Mouse (Mus musculus) naive thymus-derived CD4-positive, alpha-beta T cell, adult 2 months (primary cell): ENCODE results near the gene Prr14.
"Not testable (repeated sequence)": the region's sequence is repeated elsewhere in the genome, so short reads cannot be mapped to it uniquely, and the experiment has no call there.

Experiments used
- DNase-seq: peaks from one replicate; pipeline ENCODE4 v3.0.0-alpha.2; 2011; ENCODE audit warnings: low read depth

Gene Prr14

DNA sequence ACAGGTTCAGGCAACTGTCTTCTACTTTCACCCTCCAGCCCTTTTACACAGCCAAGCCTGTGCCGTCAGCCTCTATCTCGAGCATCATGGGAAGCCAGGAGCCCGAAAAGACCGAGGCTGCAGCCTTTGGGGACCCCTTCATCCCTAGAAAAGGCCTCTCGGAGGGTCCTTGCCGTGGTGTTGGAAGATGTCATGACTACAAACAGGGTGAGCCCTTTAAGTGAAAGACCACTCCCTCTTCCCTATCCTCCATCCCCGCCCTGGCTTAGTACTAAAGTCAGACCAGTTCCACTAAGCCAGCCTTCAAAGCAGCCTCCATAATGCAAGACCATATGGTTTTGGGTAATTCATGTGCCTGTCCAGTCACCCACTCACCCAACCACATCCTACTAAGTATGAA lies 12.6 kb downstream of the Prr14 start:
- DNase-seq = no peak

DNA sequence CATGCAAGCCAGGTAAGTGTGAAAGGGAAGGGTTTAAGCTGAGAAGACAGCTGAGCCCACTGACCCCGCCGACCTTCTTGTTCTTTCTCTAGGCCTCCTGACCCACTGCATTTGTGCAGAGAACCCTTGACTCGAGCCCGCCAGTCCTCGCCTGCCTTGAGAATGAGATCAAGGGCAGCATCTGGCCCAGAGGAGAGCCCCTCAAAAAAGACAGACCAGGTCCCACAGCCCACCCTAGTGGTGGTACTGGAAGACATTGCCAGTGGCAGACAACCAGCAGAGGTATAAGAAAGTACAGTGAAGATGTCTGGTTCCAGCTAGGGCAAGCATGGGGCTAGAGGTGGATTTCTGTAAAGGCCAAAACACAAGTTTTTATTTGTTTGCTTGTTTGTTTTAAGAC lies 14.3 kb downstream of the Prr14 start:
- DNase-seq = no peak

DNA sequence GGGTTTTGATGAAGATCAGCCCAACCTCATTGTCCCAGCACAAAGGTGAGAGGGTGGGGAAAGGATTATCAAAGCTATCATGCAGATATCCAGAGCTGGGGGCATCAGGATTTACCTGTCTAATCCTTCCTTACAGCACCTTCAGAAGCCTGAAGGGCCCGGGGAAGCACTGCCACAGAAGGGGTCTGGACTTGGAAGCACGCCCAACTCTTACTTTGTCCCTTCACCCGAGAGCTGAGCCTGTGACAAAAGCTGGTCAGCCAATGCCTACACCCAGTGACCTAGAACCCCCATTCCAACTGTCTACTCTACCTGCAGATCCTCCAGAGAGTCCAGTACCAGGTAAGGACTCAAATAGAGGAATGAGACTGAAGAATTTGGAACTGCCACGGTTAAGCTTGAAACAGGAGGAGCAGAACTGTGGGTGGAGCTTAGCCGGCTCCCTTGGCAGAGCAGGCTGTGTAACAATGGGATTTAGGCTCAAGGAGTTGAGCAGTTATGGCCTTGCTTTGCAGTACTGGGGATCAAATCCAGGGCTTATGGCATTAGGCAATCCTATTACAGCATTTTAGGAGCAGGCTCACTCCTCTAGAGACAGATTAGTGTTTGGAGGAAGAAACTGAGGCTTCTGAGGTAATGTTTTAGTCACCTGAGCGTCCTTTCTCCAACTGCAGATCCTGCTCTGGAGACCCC lies 15.1 kb downstream of the Prr14 start:
- DNase-seq = no peak

DNA sequence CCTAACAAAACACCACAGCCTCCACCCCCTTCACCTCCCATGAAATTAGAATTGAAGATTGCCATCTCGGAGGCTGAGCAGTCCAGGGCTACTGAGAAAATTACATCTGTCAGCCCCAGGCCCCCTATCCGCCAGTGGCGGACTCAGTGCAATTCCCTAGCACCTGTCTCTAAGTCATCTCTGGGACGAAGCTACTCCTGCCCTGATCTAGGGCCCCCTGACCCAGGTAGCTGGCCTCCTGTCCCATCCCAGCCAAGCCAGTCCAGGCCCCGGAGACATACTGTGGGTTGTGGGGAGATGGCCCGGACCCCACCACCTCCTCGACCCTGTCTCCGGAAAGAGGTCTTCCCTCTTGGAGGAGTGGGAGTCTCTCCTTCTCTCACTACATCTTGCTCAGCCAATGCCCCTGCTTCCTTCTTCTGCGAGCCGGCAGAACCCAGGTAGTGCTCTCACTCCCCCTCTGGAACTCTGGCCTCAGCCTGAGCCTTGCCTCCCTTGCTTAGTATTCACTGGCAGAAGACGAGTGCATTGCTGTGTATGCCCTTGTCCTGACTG lies 15.9 kb downstream of the Prr14 start:
- no peak for DNase-seq

DNA sequence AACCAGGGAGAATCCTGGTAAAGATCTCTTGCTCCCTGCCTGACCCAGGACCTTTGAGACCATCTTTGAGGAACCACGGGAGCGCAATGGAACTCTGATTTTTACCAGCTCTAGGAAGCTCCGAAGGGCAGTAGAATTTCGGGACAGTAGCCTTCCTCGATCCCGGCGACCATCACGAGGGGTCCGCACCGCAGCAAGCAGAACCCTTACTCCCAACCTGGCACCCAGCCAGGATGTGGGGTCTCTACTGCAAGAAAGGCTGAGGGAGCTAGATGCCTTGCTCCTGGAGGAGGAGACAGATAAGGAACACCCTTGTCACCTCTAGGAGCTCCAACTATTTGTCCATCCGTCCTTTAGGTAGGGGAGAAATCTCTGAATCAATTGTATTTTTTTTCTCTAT lies 16.9 kb downstream of the Prr14 start:
- DNase-seq = no peak

DNA sequence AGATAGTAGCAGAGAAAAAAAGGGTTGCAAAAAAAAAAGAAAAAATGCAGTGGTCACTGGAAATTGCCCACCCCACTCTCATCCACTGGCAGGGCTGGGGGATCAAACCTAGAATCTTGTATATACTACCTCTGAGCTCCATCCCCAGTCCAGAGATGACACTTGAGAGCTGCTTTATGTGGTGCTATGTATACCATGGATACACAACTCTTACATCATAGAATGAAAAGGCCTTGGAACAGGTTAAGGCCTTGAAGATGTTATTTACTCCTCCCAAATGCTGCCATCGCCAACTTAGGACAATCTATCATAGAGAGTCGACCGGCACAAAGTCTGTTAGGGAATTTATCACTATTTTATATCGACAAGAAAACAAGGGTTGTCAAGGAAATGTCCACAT lies 17.4 kb downstream of the Prr14 start:
- DNase-seq = no peak

DNA sequence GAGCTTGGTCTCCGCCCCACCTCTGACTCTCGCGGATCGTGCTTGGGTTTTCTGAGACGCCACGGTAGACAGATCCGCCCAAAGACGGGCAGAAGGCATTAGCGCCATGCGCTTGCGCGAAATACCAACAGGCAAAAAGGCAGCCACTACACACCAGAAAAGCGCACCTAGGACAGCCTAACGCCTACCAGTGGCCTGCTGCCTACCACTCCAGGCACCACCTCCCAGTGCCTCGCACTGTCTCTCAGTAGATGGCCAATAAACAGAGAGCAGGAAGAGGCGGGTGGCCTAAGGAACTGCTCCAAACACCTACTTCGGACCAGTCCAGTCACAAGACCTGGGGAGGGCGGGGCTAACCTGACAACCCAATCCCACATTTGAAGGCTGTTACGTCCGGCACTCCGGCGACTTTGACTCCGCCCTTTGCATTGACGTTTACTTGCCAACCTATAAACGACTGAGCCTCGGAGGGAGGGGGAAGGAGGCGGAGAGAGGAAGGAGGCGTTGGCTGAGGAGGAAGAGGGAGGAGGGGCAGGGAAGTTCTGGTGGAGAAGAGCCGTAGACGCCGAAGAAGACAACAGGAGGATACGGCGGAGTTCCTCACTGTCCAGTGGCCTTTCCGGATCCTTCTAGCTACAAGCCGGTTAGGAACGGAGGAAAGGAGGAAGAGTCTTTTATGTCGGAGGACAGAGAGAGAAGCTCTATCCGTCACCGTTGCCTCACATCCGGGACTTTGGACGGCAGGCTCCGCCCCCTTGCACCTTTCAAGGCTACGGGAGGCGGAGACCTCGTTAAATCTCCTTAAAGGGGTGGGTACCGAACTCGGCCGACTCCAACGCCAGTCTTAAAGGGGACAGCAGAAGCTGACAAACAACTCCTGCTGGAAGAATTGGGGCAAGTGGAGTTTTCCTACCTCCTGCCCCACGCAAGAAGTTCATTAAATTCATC lies 18.6 kb downstream of the Prr14 start:
- DNase-seq = peak; percentile 100

DNA sequence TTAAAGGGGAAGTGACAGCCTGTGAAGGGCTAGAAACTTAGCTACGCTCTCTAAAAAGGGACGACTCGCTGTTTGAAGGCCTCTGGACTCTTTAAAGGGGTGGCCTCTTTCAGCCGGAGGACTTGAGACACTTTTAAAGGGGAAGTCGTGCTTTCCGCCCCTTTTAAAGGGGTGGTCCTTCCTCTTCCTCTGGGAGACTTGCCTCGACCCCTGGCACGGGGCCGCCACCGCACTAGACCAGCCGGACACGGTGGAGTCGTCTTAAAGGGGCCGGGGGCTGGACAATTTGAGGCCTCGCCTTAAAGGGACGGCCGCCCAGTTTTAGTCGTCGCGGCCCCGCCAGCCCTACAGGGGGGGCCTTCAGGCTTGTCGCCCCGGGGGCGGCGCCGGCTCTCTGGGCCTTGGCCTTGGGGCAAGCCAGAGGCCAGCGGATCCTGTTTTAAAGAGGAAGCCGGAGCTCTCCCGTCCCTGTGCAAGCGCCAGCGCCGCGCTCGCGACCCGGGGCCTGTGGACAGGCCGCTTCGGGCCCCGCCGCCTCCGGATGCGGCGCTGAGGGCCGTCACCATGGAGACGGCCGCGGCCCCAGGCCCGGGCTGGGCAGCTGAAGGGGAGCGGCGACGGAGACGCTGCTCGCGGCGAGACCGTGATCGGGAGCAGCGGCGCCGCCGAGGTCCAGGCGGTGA lies 19.4 kb downstream of the Prr14 start, which contains the start of gene Fbrs:
TSS of gene Fbrs (plus strand) at position 565 of the 683 bp plus-strand sequence.
- no peak for DNase-seq

DNA sequence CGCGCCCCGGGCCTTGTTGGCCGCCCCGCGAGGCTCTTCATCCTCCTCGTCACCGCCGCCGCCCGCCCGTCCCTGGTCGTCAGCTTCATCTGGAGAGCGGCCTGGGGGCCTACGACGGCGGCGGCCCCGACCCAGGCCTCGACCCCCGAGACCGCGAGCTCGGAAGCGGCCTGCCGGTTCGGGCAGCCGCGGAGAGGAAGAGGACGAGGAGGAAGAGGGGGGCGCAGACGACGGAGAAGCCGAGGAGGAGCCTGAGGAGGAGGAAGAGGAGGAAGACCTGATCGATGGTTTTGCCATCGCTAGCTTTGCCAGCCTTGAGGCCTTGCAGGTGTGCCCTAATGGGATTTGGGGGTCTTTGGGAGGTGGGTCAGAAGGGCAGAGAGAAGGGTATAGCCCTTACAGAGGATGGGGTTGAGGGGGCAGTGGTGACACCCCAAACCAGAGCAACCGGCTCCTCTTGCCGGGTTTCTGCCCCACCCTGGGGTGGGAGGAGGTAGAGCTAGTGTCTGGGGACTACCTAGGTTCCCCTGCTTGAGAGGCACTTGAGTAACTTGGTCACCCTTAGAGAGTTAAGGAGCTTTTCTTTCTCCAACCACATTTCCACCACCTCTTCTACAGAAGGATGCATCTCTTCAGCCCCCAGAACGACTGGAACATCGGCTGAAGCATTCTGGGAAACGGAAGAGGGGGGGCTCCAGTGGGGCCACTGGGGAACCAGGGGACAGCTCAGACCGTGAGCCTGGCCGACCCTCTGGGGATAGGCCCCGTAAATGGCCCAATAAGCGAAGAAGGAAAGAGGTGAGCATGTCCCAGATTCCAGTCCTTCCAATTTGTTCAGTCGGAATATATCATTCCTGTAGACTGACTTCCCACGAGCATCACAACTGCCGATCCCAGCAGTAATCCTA lies 20.2 kb downstream of the Prr14 start:
- DNase-seq = no peak

DNA sequence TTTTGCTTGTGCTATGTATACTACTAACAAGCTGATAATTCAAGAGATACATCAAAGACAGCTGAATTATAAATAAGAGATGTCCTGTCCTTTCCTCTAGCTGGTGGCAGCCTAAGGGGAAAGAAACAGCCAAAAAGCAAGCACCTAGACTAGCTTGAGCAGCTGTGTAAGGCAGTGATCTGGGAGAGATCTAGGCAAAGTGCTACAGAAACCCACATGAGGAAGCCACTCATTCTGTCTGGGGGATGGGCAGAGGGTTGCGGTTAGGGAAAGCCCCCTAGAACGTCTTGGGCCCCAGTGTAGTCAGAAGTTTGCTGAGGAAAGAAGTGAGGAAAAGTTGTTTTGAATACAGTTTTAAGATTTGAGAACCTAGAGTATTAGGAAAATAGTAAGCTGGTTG lies 20.9 kb downstream of the Prr14 start:
- DNase-seq = peak; percentile 83

DNA sequence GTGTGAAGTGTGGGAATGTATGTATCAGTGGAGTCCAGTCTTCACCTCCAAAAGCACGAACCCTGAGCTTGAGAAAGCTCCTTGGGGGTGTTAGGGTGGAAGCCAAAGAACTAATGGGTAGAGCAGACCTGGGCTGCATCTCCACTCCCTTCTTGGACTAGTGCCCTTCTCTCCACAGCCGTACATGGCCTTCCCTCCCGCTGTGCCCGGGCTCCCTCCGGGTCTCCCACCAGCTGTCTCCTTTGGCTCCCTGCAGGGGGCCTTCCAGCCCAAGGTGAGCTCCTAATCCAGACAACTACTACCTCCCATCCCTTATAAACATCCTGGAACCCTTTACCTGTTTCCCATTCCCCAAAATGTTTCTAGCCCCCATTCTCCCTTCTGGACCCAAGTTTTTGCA lies 26.0 kb downstream of the Prr14 start:
- no peak for DNase-seq

DNA sequence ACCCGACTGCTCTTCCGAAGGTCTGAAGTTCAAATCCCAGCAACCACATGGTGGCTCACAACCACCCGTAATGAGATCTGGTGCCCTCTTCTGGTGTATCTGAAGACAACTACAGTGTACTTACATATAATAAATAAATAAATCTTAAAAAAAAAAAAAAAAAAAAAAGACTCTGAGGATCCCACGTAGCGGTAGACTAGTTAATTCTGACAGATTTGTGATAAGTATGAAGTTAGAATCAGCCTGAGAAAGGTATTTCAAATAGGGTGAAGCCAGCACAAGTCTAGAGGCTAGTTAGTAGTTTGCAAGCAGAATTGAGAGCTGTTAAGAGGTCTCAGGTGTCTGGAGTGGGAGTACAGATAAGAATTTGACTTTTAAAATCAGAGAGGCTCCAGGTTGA lies 29.0 kb downstream of the Prr14 start:
- not testable (repeated sequence) for DNase-seq

DNA sequence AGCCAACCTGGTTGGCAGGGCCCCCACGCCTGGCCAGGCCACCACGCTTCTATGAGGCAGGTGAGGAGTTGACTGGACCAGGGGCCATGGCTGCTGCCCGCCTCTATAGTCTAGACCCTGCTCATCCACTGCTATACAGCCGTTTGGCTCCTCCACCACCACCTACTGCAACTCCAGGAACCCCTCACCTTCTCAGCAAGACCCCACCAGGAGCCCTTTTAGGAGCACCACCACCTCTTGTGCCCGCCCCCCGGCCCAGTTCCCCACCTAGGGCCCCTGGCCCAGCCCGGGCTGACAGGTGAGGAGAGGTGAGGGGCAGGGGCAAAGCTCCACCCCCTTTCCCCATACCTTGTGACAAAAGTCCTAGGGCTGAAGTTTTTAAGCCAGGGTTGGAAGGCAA lies 30.6 kb downstream of the Prr14 start:
- no peak for DNase-seq

DNA sequence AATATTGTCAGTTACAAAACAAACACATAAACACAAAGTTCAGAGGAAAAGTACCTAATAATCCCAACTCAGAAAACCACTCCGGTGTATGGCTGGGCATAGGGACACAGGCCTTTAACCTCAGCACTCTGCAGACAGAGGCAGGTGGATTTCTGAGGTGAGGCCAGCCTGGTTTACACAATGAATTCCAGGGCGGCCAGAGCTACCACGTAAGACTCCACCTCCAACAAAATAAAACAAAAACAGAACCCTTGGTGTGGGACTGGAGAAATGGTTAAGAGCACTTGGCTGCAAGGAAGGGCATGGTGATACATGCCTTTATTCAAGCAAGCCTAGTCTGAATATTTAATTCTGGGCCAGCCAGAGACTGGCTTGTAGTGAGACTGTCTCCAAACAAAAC lies 32.4 kb downstream of the Prr14 start:
- no peak for DNase-seq

DNA sequence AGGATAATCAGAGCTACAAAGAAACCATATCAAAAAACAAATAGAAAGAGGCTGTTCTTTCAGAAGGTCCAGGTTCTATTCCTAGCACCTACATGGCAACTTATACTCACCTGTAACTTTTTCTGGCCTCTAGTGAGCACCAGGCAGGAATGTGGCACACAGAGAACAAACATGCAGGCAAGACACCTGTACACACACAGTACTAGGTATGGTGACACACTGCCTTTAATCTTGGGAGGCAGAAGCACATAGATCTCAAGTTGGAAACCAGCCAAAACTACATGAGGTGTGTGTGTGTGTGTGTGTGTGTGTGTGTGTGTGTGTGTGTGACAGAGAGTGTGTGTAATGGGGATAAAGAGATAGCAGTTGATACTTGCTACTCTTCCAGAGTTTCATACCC lies 35.2 kb downstream of the Prr14 start:
- DNase-seq = no peak

DNA sequence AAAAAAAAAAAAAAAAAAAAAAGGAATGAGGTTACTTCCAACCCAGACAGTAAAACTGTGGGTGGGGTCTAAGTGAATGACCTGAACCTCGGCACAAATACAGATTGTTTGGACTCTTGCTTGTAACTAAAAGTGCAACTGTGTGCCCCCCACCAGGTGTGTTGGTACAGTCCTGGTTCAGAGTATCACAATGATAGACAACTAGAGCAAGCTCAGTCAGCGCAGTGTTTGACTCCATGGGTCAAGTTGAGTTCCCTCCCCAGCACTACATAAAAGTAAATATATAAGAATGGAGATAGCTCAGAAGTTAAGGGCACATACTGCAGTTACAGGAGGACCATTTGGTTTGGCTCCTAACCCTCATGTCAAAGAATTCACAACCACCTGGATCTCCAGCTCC lies 38.0 kb downstream of the Prr14 start:
- DNase-seq = no peak

DNA sequence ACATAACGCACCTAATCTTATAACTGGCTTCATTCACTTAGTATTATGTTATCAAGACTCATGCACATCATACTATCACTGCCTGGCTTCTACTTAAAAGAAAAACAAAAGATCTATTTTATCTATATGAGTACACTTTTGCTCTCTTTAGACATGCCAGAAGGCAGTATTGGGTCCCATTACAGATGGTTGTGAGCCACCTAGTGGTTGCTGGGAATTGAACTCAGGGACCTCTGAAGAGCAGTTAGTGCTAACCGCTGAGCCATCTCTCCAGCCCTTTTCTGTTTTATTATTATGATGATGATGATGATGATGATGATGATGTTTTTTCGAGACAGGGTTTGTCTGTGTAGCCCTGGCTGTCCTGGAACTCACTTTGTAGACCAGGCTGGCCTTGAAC lies 39.0 kb downstream of the Prr14 start:
- DNase-seq = peak; percentile 72

DNA sequence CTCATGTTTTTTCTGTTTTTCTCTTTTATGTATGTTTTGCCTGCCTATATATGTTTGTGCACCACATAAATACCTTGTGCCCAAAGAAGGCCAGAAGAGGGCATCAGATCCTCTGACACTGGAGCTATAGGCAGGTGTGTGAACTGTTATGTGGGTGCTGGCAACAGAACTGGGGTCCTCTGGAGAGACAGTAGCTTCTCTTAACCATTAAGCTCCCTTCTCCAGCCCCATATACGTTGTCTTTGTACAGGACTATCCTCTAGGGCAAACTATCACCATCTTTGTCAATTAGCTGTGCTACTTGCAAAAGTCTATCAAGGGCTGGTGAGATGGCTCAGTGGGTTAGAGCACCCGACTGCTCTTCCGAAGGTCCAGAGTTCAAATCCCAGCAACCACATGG lies 48.9 kb downstream of the Prr14 start:
- DNase-seq = no peak

DNA sequence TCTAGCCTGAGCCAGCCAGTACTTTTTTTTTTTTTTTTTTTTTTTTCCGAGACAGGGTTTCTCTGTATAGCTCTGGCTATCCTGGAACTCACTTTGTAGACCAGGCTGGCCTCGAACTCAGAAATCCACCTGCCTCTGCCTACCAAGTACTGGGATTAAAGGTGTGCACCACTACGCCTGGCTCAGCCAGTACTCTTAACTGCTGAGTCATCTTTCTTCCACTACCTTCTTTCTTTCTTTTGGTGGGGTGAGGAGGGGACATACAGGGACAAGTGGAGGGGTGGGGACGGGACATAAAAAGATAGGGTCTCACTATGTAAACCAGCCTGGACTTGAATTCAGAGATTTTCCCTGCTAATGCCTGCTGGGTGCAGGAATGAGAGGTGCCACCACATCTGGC lies 50.4 kb downstream of the Prr14 start:
- DNase-seq = not testable (repeated sequence)

DNA sequence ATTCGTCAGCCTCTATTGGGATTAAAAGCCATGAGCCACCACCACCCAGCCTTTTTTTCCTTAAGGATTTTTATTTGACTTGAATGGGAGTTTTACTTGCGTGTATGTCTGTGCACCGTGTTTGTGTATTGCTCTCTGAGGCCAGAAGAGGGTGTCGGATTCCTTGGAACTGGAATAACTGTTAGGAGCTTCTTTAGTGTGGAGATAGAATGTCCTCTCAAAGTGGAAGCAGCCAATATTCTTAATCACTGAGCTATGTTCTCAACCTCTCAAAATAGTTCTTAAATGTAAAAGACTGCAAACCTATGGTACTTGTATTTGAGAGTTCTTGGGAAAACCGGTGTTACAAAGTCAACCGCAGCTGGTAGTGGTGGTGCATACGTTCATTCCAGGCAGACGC lies 51.8 kb downstream of the Prr14 start:
- DNase-seq = no peak

DNA sequence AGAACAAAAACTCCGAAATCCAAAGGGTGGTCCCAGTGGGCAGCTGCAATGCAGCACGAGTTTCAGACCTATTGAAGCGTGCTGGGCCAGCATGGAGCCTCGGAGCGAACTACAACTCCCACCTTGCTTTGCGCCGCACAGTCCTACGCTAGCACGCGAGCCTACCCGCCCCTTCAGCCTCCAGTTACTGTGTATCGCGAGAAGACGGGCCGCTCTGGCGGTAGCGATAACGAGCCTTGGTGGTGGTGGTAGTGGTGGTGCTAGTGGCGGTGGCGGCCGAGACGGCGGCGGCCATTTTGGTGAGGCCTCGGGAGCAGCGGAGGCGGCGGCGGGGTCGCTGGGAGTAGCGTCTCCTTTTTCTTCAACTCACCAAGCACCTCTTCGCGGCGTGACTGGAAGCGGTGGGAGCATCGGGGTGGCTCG lies 52.4 kb downstream of the Prr14 start, which contains the start of gene Srcap:
TSS of gene Srcap (plus strand) at position 176 of the 423 bp plus-strand sequence.
- peak; percentile 97 for DNase-seq
